Mouse (Mus musculus): Measurements from ENCODE around the gene Wwox. TPM values are rescaled to one million over a fixed set of nuclear protein-coding genes. Genes with fewer than 3 reads are reported as not detected.

The Wwox gene
- polyA plus RNA-seq, 1 experiment from 2014 or later: 14.9 TPM

GRCm38 (mm10) chr8:115159208-115159607 lies 719.8 kb downstream of the Wwox start:
- H3K9me3 ChIP-seq (ENCODE audit: control insufficient read depth, low read length): no peaks in the 10 kb centered on the region

GRCm38 (mm10) chr8:115159711-115160374 lies 720.4 kb downstream of the Wwox start:
- WGBS: 4% methylated on average over 22 of the region's 22 CpGs
- Histone ChIP-seq H3K36me3 (ENCODE audit: control insufficient read depth, insufficient read depth, low read length) (no peaks in the 10 kb centered on the region), H3K27me3 (replicated peaks; ENCODE audit: control insufficient read depth, insufficient read depth, low read length) (peaks cover 2% of the 10 kb centered on the region), H3K4me1 (ENCODE audit: control insufficient read depth, insufficient read depth, low read depth, low read length) (peaks cover 13% of the 10 kb centered on the region), H3K4me3 (ENCODE audit: low read length) (peak overlapping the region; percentile 12), H3K27ac (ENCODE audit: low read depth, low read length) (no peak overlapping the region), H3K9ac (ENCODE audit: low read depth, low read length) (peak overlapping the region; percentile 35), H3K4me2 (ENCODE audit: low read length) (peak overlapping the region; percentile 61), H3K9me3 (ENCODE audit: control insufficient read depth, low read length) (no peaks in the 10 kb centered on the region)
- ATAC-seq: peak; percentile 58; the same call in 1 of the 2 replicates

More at GRCm38 (mm10) chr8:115159208-115159607, 719.8 kb downstream of the Wwox start:
- Histone ChIP-seq H3K27me3 (replicated peaks; ENCODE audit: control insufficient read depth, insufficient read depth, low read length) (peaks cover 2% of the 10 kb centered on the region), H3K4me1 (ENCODE audit: control insufficient read depth, insufficient read depth, low read depth, low read length) (peaks cover 14% of the 10 kb centered on the region), H3K9ac (ENCODE audit: low read depth, low read length) (peak overlapping the region; percentile 47), H3K4me2 (ENCODE audit: low read length) (peak overlapping the region; percentile 61), H3K36me3 (ENCODE audit: control insufficient read depth, insufficient read depth, low read length) (no peaks in the 10 kb centered on the region), H3K4me3 (ENCODE audit: low read length) (peak overlapping the region; percentile 12), H3K27ac (ENCODE audit: low read depth, low read length) (0 out of 2 replicates have a peak overlapping the region, but pooled peaks have one; percentile 24)
- no peak for ATAC-seq
- 5% methylated on average over 17 of the region's 18 CpGs for WGBS

DNA sequence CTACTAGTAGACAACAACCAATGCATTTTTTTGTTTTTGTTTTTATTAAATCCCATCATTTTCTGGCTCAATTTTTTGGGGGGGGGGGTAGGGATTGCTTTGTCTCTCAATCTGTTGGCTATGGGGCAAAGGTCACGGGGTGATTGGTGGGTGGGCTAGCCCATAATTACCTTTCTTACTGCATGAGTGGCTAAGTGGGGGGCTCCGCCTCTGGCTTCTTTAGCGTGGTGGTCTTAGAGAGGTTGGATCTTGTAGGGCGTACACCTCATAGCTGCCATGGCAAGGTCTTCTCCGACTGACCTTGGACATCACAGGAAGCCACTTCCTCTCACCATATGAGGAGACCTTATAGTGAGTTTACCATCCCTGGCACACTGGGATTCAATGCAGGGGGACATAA lies 721.0 kb downstream of the Wwox start:
- Histone ChIP-seq H3K4me2 (ENCODE audit: low read length) (peak overlapping the region; percentile 61), H3K4me1 (ENCODE audit: control insufficient read depth, insufficient read depth, low read depth, low read length) (peaks cover 13% of the 10 kb centered on the region), H3K4me3 (ENCODE audit: low read length) (no peak overlapping the region; the same call in 1 of the 2 replicates), H3K36me3 (ENCODE audit: control insufficient read depth, insufficient read depth, low read length) (no peaks in the 10 kb centered on the region), H3K9ac (ENCODE audit: low read depth, low read length) (no peak overlapping the region), H3K9me3 (ENCODE audit: control insufficient read depth, low read length) (no peaks in the 10 kb centered on the region), H3K27me3 (replicated peaks; ENCODE audit: control insufficient read depth, insufficient read depth, low read length) (peaks cover 2% of the 10 kb centered on the region), H3K27ac (ENCODE audit: low read depth, low read length) (no peak overlapping the region)
- ATAC-seq: no peak
- WGBS: 83% methylated on average over 5 of the region's 5 CpGs

DNA sequence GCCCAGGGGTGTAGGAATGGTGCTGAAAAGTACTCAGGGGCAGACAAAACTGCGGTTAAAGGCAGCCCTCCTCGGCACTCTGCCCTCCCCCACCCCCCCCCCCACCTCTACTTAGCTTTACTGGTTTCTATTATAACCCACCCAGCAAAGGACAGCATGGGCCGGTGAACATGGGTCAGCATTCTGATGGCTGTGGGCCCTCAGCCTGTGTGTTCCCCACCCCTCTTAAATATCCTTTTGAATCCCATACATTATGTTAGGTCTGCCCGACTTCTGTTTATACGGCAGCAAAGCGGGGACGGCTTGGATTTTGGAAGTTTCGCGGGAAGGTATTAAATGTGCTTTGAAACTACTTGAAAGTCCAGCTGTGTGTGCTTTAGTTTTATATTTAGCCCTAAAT lies 722.1 kb downstream of the Wwox start:
- 76% methylated on average over 9 of the region's 9 CpGs for WGBS

DNA sequence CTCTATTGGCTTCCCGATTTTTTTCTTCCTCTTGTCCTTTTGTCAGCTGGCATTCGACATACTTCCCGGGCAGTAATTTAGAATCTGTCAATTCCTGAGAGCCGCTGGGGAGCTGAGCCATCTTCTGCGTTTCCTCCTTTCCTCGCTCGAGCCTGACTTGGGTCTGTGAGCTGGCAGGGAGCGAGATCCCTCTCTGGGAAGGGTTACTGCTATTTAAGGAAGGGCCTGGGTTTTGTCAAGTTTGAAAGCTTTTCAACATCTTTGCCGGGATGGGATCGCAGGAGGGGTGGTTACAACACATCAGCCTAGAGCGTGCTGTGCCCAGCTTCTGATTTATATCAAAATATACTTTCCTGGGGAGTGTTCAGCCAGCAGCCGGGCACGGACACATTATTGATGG lies 725.4 kb downstream of the Wwox start:
- H3K9me3 ChIP-seq (ENCODE audit: control insufficient read depth, low read length): no peaks in the 10 kb centered on the region
- no peaks in the 10 kb centered on the region; the same call in 1 of the 2 replicates for H3K4me1 ChIP-seq (ENCODE audit: control insufficient read depth, insufficient read depth, low read depth, low read length)
- H3K36me3 ChIP-seq (ENCODE audit: control insufficient read depth, insufficient read depth, low read length): no peaks in the 10 kb centered on the region
- H3K4me2 ChIP-seq (ENCODE audit: low read length): peak overlapping the region; percentile 13
- 25% methylated on average over 13 of the region's 13 CpGs for WGBS
- H3K27ac ChIP-seq (ENCODE audit: low read depth, low read length): no peak overlapping the region
- H3K4me3 ChIP-seq (ENCODE audit: low read length): no peak overlapping the region
- no peak overlapping the region for H3K9ac ChIP-seq (ENCODE audit: low read depth, low read length)
- ATAC-seq: no peak
- peaks cover 2% of the 10 kb centered on the region; the same call in 1 of the 2 replicates for H3K27me3 ChIP-seq (replicated peaks; ENCODE audit: control insufficient read depth, insufficient read depth, low read length)

More for the DNA sequence above, 722.1 kb downstream of the Wwox start:
- no peak overlapping the region for H3K27ac ChIP-seq (ENCODE audit: low read depth, low read length)
- H3K4me2 ChIP-seq (ENCODE audit: low read length): no peak overlapping the region
- ATAC-seq: no peak
- no peaks in the 10 kb centered on the region for H3K36me3 ChIP-seq (ENCODE audit: control insufficient read depth, insufficient read depth, low read length)
- H3K27me3 ChIP-seq (replicated peaks; ENCODE audit: control insufficient read depth, insufficient read depth, low read length): peaks cover 2% of the 10 kb centered on the region
- H3K4me3 ChIP-seq (ENCODE audit: low read length): no peak overlapping the region
- H3K9ac ChIP-seq (ENCODE audit: low read depth, low read length): no peak overlapping the region
- H3K4me1 ChIP-seq (ENCODE audit: control insufficient read depth, insufficient read depth, low read depth, low read length): peaks cover 13% of the 10 kb centered on the region
- H3K9me3 ChIP-seq (ENCODE audit: control insufficient read depth, low read length): no peaks in the 10 kb centered on the region

- Histone ChIP-seq H3K27me3 (replicated peaks; ENCODE audit: control insufficient read depth, insufficient read depth, low read length) (no peaks in the 10 kb centered on the region), H3K4me2 (ENCODE audit: low read length) (peak overlapping the region; percentile 26), H3K4me1 (ENCODE audit: control insufficient read depth, insufficient read depth, low read depth, low read length) (peaks cover 8% of the 10 kb centered on the region), H3K36me3 (ENCODE audit: control insufficient read depth, insufficient read depth, low read length) (no peaks in the 10 kb centered on the region), H3K9me3 (ENCODE audit: control insufficient read depth, low read length) (no peaks in the 10 kb centered on the region), H3K9ac (ENCODE audit: low read depth, low read length) (no peak overlapping the region; the same call in 1 of the 2 replicates), H3K4me3 (ENCODE audit: low read length) (no peak overlapping the region), H3K27ac (ENCODE audit: low read depth, low read length) (no peak overlapping the region)
- peak; percentile 67 for ATAC-seq
- 14% methylated on average over 14 of the region's 14 CpGs for WGBS
These were observed 734.2 kb downstream of the Wwox start for GRCm38 (mm10) chr8:115173634-115174081.

- 79% methylated on average over 6 of the region's 6 CpGs for WGBS
- H3K27ac ChIP-seq (ENCODE audit: low read depth, low read length): no peak overlapping the region
- no peak overlapping the region for H3K4me2 ChIP-seq (ENCODE audit: low read length)
- H3K4me3 ChIP-seq (ENCODE audit: low read length): no peak overlapping the region
- no peak for ATAC-seq
- no peaks in the 10 kb centered on the region for H3K27me3 ChIP-seq (replicated peaks; ENCODE audit: control insufficient read depth, insufficient read depth, low read length)
- no peaks in the 10 kb centered on the region for H3K36me3 ChIP-seq (ENCODE audit: control insufficient read depth, insufficient read depth, low read length)
- no peaks in the 10 kb centered on the region for H3K9me3 ChIP-seq (ENCODE audit: control insufficient read depth, low read length)
- no peak overlapping the region for H3K9ac ChIP-seq (ENCODE audit: low read depth, low read length)
- H3K4me1 ChIP-seq (ENCODE audit: control insufficient read depth, insufficient read depth, low read depth, low read length): no peaks in the 10 kb centered on the region
These were observed 746.0 kb downstream of the Wwox start for GRCm38 (mm10) chr8:115185431-115185964.

GRCm38 (mm10) chr8:115186121-115186811 lies 746.8 kb downstream of the Wwox start:
- Histone ChIP-seq H3K27me3 (replicated peaks; ENCODE audit: control insufficient read depth, insufficient read depth, low read length) (no peaks in the 10 kb centered on the region), H3K4me3 (ENCODE audit: low read length) (no peak overlapping the region), H3K9ac (ENCODE audit: low read depth, low read length) (no peak overlapping the region), H3K4me1 (ENCODE audit: control insufficient read depth, insufficient read depth, low read depth, low read length) (no peaks in the 10 kb centered on the region), H3K9me3 (ENCODE audit: control insufficient read depth, low read length) (no peaks in the 10 kb centered on the region), H3K4me2 (ENCODE audit: low read length) (no peak overlapping the region), H3K36me3 (ENCODE audit: control insufficient read depth, insufficient read depth, low read length) (no peaks in the 10 kb centered on the region), H3K27ac (ENCODE audit: low read depth, low read length) (no peak overlapping the region)
- no peak for ATAC-seq
- WGBS: 79% methylated on average over 13 of the region's 13 CpGs

GRCm38 (mm10) chr8:115186882-115187281 lies 747.4 kb downstream of the Wwox start:
- Histone ChIP-seq H3K27ac (ENCODE audit: low read depth, low read length) (no peak overlapping the region), H3K9me3 (ENCODE audit: control insufficient read depth, low read length) (no peaks in the 10 kb centered on the region), H3K4me3 (ENCODE audit: low read length) (no peak overlapping the region), H3K9ac (ENCODE audit: low read depth, low read length) (no peak overlapping the region), H3K4me1 (ENCODE audit: control insufficient read depth, insufficient read depth, low read depth, low read length) (no peaks in the 10 kb centered on the region), H3K36me3 (ENCODE audit: control insufficient read depth, insufficient read depth, low read length) (no peaks in the 10 kb centered on the region), H3K4me2 (ENCODE audit: low read length) (no peak overlapping the region), H3K27me3 (replicated peaks; ENCODE audit: control insufficient read depth, insufficient read depth, low read length) (no peaks in the 10 kb centered on the region)
- WGBS: 0% methylated on average over 2 of the region's 2 CpGs
- no peak for ATAC-seq

All from hindbrain, embryonic 16.5 days (tissue).